Mouse (Mus musculus) frontal cortex, postnatal 10 days (tissue): ENCODE results near the gene Wdr75.

ENCODE experiments used
- DNase-seq, 2 experiments: peaks; one replicate each; pipeline ENCODE4 v3.0.0; 2022; ENCODE audit warnings: low spot score in 2 of 2, mixed read lengths in 1 of 2

Wdr75 gene

GRCm38 (mm10) chr1:45794969-45795908 is at the start of gene Wdr75:
TSS of gene Wdr75 (plus strand) at chr1:45795166.
- peak; percentile 92 to 94 for DNase-seq

- DNase-seq = no peak
Measured at GRCm38 (mm10) chr1:45755902-45756301, 39.1 kb upstream of the Wdr75 start.

GRCm38 (mm10) chr1:45756707-45757106 is 38.3 kb upstream of the Wdr75 start:
- DNase-seq = no peak

GRCm38 (mm10) chr1:45758011-45758410 is 37.0 kb upstream of the Wdr75 start:
- no peak for DNase-seq

DNA sequence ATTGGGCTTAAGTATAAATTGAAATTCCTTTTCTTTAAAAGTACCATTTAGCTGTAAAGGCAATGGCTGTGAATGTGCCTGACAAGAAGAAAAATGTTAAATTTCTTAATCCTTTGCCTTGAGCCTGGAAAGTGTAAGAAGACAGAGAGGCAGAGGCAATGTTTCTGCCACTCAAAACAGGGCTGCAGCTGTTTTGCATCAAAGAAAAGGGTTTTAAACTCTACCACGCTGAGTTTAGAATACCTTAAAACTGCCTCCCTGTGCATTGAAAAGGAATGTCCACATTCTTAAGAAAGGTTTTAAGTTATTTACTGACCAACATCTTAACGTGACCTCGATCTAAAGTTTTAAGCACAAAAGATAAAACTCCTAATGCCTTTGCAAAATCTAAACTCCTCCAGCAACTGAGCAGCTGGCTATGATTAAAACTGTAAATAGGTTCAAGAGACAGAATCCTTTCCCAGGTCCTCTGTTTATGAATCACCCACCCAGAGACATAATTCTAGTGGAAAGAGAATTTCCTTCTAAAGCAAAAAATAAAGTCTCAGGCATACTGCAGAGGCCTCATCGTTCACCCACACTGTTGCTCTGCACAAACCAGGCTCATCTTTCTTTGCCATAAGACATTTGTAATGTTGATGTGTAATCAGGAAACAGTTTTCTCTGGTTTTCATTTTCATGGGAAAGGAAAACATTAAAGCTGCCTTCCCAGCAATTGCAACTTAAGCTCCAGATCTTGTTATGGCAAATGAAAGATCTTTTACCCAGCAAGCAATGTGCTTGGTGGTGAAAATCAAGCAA is 34.1 kb upstream of the Wdr75 start:
- DNase-seq = no peak

- DNase-seq = no peak
Measured at GRCm38 (mm10) chr1:45761468-45761795, 33.5 kb upstream of the Wdr75 start.

GRCm38 (mm10) chr1:45765678-45766077 is 29.3 kb upstream of the Wdr75 start:
- no peak for DNase-seq

DNA sequence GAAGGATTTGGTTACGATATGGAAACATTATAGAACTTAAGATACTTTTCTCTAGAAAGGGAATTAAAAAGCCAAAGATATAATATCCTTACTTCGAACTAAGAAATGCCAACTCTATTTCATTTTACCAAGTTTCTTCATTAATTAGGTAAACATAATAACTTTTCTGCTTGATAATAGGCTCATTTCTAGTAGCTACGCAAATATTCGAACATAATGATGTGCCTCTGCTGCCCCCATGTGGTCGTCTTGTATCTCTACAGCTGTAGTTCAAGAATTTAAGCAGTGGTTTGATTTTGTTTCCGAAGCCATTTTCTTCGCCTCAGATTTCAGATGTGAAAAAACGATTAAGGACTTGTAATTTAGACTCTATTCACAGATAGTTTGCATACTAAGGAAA is 28.8 kb upstream of the Wdr75 start:
- peak in 1 of 2 experiments; percentile 67 for DNase-seq

GRCm38 (mm10) chr1:45767533-45767932 is 27.4 kb upstream of the Wdr75 start:
- DNase-seq = no peak

- no peak for DNase-seq
Measured at GRCm38 (mm10) chr1:45769321-45769720, 25.6 kb upstream of the Wdr75 start.

DNA sequence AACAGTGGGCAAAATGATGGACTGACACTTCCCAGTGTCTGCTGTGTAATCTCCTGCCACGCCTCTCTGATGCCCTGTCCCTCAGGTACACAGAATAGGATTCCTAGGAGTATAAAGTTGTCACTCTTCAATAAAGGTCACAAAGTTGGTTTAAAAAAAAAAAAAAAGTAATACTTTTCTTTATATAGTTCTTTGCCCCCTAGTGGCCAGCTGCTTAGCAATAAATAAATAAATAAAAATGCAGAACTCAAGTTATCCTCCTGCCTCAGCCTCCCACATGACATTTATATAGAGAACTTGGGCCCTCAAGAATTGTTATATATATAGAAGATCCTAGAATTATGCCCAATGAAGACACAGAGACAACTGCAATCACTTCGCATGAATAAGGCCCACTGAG is 24.9 kb upstream of the Wdr75 start:
- DNase-seq = no peak

DNA sequence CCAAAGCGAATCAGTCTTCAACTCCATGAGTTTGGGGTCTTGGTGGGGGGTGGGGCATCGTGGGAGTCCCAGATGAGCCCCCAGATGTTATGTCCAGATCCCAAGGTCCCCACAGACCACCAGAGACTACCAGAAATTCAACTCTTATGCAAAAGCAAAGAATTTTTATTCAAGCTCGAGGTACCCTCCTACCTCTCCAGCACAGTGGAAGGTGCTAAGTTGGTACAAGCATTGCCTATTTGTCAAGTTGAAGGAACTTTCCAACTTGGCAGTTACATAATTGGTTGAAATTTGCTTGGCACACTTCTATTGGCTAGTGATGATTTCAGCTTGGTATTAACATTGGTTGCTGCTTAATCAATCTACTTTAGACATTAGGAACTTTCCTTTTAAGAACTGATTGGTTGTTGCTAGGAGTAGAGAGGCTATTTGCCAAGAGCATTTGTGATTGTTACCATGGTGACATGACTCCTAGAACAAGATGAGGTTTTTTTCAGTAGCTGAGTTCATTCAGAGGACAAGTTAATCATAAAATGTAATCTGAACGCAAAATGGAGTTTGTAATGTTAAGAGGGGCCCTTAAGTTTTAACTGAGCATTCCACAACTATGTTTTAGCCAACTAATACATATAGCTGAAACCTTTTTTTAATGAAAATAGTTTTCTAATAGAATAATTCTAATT is 14.2 kb upstream of the Wdr75 start:
- DNase-seq = no peak

DNA sequence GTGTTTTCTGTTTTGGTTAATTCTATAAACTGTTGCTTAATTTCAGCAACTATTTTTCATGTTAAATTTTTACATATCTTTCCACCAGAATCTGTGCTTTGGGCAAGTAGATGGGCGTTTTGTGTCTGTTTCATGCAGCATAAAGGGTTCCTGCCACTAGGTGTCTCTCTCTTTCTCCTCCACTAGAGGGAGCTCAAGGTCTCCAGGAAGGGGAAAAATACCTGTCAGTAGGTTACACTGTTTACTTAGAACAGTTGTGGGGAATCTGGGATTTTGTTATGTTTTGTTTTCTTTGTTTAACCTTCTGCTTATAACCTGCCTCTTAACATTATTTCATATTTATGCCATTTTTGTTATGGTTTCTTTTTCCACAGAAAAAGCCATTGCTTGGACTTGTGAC is 21.9 kb downstream of the Wdr75 start:
- no peak for DNase-seq

GRCm38 (mm10) chr1:45818564-45818963 is 23.6 kb downstream of the Wdr75 start:
- DNase-seq = no peak

GRCm38 (mm10) chr1:45824441-45824840 is 29.5 kb downstream of the Wdr75 start:
- DNase-seq = no peak

- DNase-seq = peak; percentile 27 to 59
Measured at GRCm38 (mm10) chr1:45825140-45825539, 30.2 kb downstream of the Wdr75 start.

- DNase-seq = no peak
Measured at GRCm38 (mm10) chr1:45825630-45826029, 30.7 kb downstream of the Wdr75 start.

- no peak for DNase-seq
Measured at GRCm38 (mm10) chr1:45826148-45826547, 31.2 kb downstream of the Wdr75 start.

GRCm38 (mm10) chr1:45826796-45827195 is 31.8 kb downstream of the Wdr75 start:
- DNase-seq = no peak

- no peak for DNase-seq
Measured at GRCm38 (mm10) chr1:45830453-45831206, 35.7 kb downstream of the Wdr75 start.

DNA sequence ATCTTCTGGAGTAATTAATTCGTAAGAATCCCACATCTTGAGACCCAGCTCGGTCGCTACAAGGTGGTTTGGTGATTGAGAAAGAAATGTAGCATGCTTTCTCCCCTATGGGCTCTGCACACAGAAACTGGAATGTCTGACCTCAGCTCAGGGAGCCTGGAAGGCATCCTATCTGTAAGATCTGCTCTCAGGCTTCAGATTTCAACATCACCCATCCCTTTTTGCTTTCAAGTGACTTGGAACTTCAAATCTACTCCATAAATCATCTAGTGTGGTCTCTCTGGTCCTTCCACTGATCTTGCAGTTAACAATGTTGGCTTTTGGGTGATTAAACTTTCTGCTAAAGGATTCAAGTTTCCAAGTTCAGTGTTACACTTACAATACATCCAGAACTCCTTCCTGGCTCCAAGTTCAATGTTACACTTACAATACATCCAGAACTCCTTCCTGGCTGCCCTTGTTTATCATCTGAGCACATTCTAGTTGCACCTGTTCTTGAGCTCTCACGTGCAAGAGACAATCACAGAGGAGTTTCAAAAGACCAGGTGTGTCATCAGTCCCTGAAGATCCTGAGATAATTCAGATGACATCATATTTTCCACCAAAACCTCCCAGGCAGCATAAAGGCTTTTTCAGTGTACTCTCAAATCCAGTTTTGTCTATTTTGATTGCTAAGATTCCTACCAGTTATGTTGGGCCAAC is 40.5 kb downstream of the Wdr75 start:
- DNase-seq = no peak
